Mouse (Mus musculus) ES-E14 (cell line): ENCODE data around the gene Pou3f1.

Source experiments
- CHD2 ChIP-seq: IDR thresholded peaks from 2 replicates; pipeline ENCODE4 v1.6.1; 2014; ENCODE audit warnings: mild to moderate bottlenecking, low read depth, low read length, inconsistent platforms
- HCFC1 ChIP-seq: IDR thresholded peaks from 2 replicates; pipeline ENCODE4 v1.6.1; 2012; ENCODE audit warnings: low read length, inconsistent platforms, borderline replicate concordance; ENCODE audit not compliant: insufficient read depth
- MAFK ChIP-seq: IDR thresholded peaks from 2 replicates; pipeline ENCODE4 v1.6.1; 2014; ENCODE audit warnings: mild to moderate bottlenecking, low read depth, low read length, inconsistent platforms; ENCODE audit not compliant: insufficient read depth
- ZC3H11A ChIP-seq: IDR thresholded peaks from 2 replicates; pipeline ENCODE4 v1.6.1; 2012; ENCODE audit warnings: low read depth, mild to moderate bottlenecking, inconsistent platforms, low read length, borderline replicate concordance
- ZNF384 ChIP-seq: IDR thresholded peaks from 2 replicates; pipeline ENCODE4 v1.6.1; 2012; ENCODE audit warnings: low read depth, low read length, inconsistent platforms

GRCm38 (mm10) chr4:124705661-124706269 lies 49.2 kb downstream of the Pou3f1 start:
- TF ChIP-seq ZC3H11A (no peak), HCFC1 (no peak), CHD2 (no peak), MAFK (peak; percentile 92), ZNF384 (no peak)
